Mouse (Mus musculus) megakaryocyte, embryonic 14.5 days (primary cell): Measurements from ENCODE around the gene Eef1a2.

Source experiments
- FLI1 ChIP-seq: IDR thresholded peaks from 2 replicates; pipeline ENCODE4 v1.6.1; 2012; ENCODE audit warnings: low read length, inconsistent platforms, mixed read lengths
- GATA1 ChIP-seq: IDR thresholded peaks from 3 replicates; pipeline ENCODE4 v1.6.1; 2012; ENCODE audit warnings: mixed read lengths, low read length, inconsistent platforms, borderline replicate concordance

GRCm38 (mm10) chr2:181155801-181156200 is 1.0 kb downstream of the Eef1a2 start:
- no peak for TF ChIP-seq GATA1
- no peak for TF ChIP-seq FLI1
